Mouse (Mus musculus) hindbrain, postnatal 0 days (tissue): Measurements from ENCODE around the gene Slf2. TPM values are rescaled to one million over a fixed set of nuclear protein-coding genes. Genes with fewer than 3 reads are reported as not detected.
A peak's percentile ranks its signal among the peaks of the same experiment; 100 is the strongest.

Experiments used
- ATAC-seq: fragments of 200-750 bp; cut with Nextera tagmentation; 2 replicates; pipeline ENCODE4 v1.8.0; 2017; ENCODE audit warnings: mild to moderate bottlenecking, moderate TSS enrichment, moderate library complexity
- DNase-seq: peaks from one replicate; pipeline ENCODE4 v3.0.0-alpha.2; 2015; ENCODE audit warnings: low spot score
- H3K27ac ChIP-seq: fragments of 300-500 bp; sonication (generic); 2 replicates; pipeline ENCODE4 v1.5.1; 2014; ENCODE audit warnings: mild to moderate bottlenecking
- H3K27me3 ChIP-seq: fragments of 300-500 bp; sonication (generic); 2 replicates; pipeline ENCODE4 v1.6.1; 2014; ENCODE audit warnings: low read length, mixed read lengths; ENCODE audit not compliant: insufficient read depth
- H3K36me3 ChIP-seq: fragments of 300-500 bp; sonication (generic); 2 replicates; pipeline ENCODE4 v1.6.1; 2014; ENCODE audit warnings: low read length, mixed read lengths; ENCODE audit not compliant: insufficient read depth
- H3K4me1 ChIP-seq: fragments of 300-500 bp; sonication (generic); 2 replicates; pipeline ENCODE4 v1.6.1; 2014; ENCODE audit warnings: antibody characterized with exemption, low read length, mixed read lengths; ENCODE audit not compliant: insufficient read depth
- H3K4me2 ChIP-seq: fragments of 300-500 bp; sonication (generic); 2 replicates; pipeline ENCODE4 v1.6.1; 2014; ENCODE audit warnings: low read depth, mild to moderate bottlenecking, low read length, moderate library complexity, mixed read lengths
- H3K4me3 ChIP-seq: fragments of 300-500 bp; sonication (generic); 2 replicates; pipeline ENCODE4 v1.5.1; 2014; ENCODE audit warnings: low read length
- H3K9ac ChIP-seq: fragments of 300-500 bp; sonication (generic); replicated peaks from 2 replicates; pipeline ENCODE4 v1.6.1; 2014; ENCODE audit warnings: mild to moderate bottlenecking, low read length, moderate library complexity, mixed read lengths
- H3K9me3 ChIP-seq: fragments of 300-500 bp; sonication (generic); 2 replicates; pipeline ENCODE4 v1.6.1; 2016; ENCODE audit warnings: low read length, mixed read lengths
- CTCF ChIP-seq: IDR thresholded peaks from 2 replicates; pipeline ENCODE4 v1.5.1; 2016; ENCODE audit warnings: antibody characterized with exemption, control low read depth, low read depth
- WGBS: fragments of 180-500 bp; shearing (Covaris S2); extraction: QIAGEN DNeasy Blood & Tissue Kit; methylation state at CpG from one replicate; pipeline ENCODE4 v1.1.7; 2014; 5-methylcytosine and 5-hydroxymethylcytosine counted together
- polyA plus RNA-seq: library from polyadenylated mRNA; unstranded; fragments of >200 nt; fragmentation: Nextera tagmentation; extraction: Ambion mirVana; gene quantifications from 2 replicates; pipeline ENCODE4 v1.2.1, GENCODE M21; 2015
- total RNA-seq: library from RNA; depleted of rRNA; stranded (reverse); fragments of >200 nt; gene quantifications from 2 replicates; pipeline ENCODE4 v1.2.3, GENCODE M21; 2014

Gene Slf2
- total and polyA plus RNA-seq, 2 experiments from 2014 or later, result 18.3 to 25.0 TPM

DNA sequence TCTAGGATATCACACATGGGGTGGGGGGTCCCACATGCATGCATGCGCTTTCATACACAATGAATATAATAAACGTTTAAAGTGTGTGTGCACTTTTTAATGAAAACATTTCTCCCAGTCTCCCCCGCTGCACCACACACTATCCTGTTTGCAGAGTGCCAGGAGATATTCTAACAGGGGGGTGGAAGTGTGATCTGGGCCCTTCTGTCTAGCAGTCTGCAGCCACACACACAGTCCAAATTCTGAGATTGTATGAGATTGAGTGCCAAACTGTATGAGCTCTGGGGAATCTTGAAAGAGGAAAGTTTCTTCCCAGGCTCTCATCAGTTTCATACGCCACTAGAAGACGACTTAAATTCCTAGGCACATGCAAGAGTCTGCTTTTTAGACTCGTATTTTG, 56.9 kb downstream of the Slf2 start:
- no peaks in the 10 kb centered on the region for H3K36me3 ChIP-seq
- no peak overlapping the region for H3K4me3 ChIP-seq
- H3K9ac ChIP-seq, result no peak overlapping the region
- H3K27ac ChIP-seq, result no peak overlapping the region
- no peak overlapping the region for H3K4me2 ChIP-seq
- no peak for DNase-seq
- no peaks in the 10 kb centered on the region for H3K9me3 ChIP-seq
- TF ChIP-seq CTCF, result no peak
- WGBS, result 62% methylated on average over 6 of the region's 6 CpGs
- 0 out of 2 replicates have a peak, but pooled peaks cover 2% of the 10 kb centered on the region for H3K4me1 ChIP-seq
- ATAC-seq, result no peak
- H3K27me3 ChIP-seq, result no peaks in the 10 kb centered on the region

DNA sequence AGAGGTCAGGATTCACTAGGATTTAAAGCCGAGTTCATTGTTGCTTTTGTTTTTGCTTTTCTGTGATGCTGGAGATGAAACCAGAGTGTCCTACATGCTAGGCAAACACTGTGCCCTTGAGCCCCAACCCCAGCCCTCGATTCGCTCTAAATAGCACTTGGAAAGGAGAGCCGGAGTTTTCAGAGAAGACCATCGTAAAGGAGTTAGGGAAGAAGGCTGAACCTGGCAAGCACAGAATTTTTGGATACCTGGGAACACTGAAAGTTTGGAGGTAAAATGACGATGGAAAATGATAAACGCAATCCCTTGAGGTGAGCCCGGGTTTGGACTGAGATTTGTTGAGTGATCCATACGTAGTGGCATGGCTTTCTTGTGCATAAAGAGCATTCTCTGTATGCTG, 57.4 kb downstream of the Slf2 start:
- DNase-seq (no peak), ATAC-seq (no peak)
- peak overlapping the region; percentile 94 for H3K9ac ChIP-seq
- peak overlapping the region; percentile 82; the same call in 1 of the 2 replicates for H3K27ac ChIP-seq
- WGBS, result 32% methylated on average over 9 of the region's 9 CpGs
- no peaks in the 10 kb centered on the region for H3K36me3 ChIP-seq
- H3K9me3 ChIP-seq, result no peaks in the 10 kb centered on the region
- H3K4me2 ChIP-seq, result peak overlapping the region; percentile 93
- H3K4me3 ChIP-seq, result peak overlapping the region; percentile 84
- H3K27me3 ChIP-seq, result no peaks in the 10 kb centered on the region
- H3K4me1 ChIP-seq, result 0 out of 2 replicates have a peak, but pooled peaks cover 2% of the 10 kb centered on the region
- no peak for TF ChIP-seq CTCF

DNA sequence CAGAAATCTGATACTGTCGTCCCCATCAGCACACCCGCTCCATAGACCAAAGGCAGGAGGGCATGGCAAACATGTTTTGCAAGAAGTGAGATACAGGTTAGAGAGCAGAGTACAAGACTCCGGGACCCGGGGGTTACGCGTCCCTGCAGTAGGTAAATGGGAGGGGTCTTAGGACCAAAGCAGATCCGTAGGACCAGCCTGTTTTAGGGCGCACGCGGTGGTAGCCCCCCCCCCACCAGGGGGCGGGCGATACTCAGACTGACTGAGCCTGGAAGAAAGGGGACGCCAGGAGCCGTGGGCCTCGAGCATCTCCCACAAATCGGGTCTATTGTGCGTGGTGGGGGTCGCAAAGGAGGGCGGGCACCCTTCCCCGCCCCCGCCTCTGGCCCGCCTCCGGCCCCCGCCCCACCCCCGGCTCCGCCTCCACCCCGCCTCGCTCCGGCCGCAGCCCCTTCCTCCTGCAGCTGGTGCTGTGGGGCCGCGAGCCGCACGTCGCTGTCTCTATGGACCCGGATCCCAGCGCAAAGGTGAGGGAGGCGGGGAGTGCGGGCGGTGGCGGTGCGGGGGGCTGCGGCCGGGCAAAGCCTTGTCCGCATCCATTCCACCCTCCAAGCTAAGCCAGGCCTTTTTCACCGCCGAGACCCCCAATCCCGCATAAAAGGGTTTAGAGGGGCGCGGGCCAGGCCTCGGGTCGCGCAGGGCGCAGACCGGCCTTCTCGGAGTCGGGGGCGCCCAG, 58.0 kb downstream of the Slf2 start, which contains the start of gene Sema4g:
Sema4g (plus strand) TSS at position 271 of the 736 bp plus-strand sequence.
- peak; percentile 78 for ATAC-seq
- H3K9me3 ChIP-seq, result no peaks in the 10 kb centered on the region
- WGBS, result under 1% methylated on average over 39 of the region's 58 CpGs

DNA sequence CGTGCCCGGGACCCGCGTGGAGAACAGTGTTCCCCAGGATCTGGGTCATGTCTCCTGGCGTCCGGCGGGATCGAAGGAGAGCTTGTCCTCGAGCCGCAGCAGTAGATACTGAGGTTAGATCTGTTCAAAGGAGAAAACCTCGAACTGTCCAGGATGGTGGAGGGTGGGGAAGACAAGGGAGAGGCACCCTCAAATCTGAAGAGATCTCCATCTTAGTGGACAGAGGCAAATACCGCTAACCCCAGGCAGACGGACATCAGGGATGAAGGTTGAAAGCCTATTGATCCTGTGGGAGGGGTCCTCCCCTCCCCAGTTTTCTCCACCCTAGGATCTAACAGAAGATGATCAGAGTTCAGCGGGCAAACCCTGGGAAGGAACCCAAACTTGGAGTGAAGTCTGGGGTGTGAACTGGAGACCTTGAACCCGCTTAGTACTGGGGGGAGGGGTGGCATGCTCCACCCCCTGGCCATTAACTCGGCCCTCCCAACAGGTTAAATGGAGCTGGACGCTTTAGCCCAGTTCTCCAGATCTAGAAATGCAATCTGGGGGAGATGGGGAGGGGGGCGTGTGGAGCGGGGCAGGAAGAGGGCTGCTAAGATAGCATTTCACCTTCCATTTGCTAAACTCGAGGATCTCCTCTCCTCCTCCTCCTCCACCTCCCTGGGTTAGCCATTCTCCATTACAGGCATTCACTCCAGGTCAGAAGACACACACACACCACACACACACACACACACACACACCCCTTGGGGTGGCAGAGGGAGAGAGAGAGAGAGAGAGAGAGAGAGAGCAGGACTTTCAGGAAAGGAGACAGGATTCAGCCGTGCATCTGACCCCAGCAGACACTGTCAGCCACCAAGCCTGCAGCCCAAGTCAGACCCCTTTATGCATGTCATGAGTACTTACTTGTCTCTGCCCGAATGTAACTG, 58.9 kb downstream of the Slf2 start:
- WGBS, result 4% methylated on average over 22 of the region's 22 CpGs
- ATAC-seq, result peak; percentile 30
- Histone ChIP-seq H3K4me3 (peak overlapping the region; percentile 84), H3K4me1 (0 out of 2 replicates have a peak, but pooled peaks cover 2% of the 10 kb centered on the region), H3K9ac (peak overlapping the region; percentile 94), H3K36me3 (no peaks in the 10 kb centered on the region), H3K27me3 (no peaks in the 10 kb centered on the region), H3K27ac (peak overlapping the region; percentile 82), H3K9me3 (no peaks in the 10 kb centered on the region), H3K4me2 (peak overlapping the region; percentile 93)
- no peak for DNase-seq
- no peak for TF ChIP-seq CTCF

More for the DNA sequence above, 58.0 kb downstream of the Slf2 start, which contains the start of gene Sema4g:
- peak; percentile 56 for TF ChIP-seq CTCF
- H3K4me3 ChIP-seq, result peak within 1 kb of the TSS; percentile 84
- H3K36me3 ChIP-seq, result no peaks in the 10 kb centered on the region
- H3K9ac ChIP-seq, result peak within 1 kb of the TSS; percentile 94
- H3K4me2 ChIP-seq, result peak within 1 kb of the TSS; percentile 93
- 0 out of 2 replicates have a peak, but pooled peaks cover 2% of the 10 kb centered on the region for H3K4me1 ChIP-seq
- H3K27ac ChIP-seq, result peak within 1 kb of the TSS; percentile 82
- H3K27me3 ChIP-seq, result no peaks in the 10 kb centered on the region
- peak; percentile 79 for DNase-seq

DNA sequence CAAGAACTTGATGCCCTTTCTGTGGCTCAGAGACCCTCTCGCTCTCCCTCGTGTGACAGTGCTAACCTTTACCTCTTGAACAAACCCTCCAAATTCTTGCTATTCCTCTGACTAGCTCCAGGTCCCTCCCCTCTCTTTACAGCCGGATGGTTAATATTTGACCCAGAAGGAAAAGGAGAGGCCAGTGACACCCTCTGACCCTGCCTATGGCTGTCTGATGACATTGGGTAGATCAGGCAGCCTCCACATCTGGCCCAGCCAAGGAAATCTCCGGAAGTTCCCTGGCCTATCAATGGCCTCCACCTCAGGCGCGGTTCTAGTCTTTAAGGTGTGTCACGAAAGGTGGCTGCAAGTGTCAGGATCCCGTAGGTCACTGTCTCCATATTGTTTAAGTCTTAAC, 60.1 kb downstream of the Slf2 start:
- Histone ChIP-seq H3K27ac (no peak overlapping the region), H3K4me2 (peak overlapping the region; percentile 93), H3K9me3 (no peaks in the 10 kb centered on the region), H3K36me3 (no peaks in the 10 kb centered on the region), H3K9ac (no peak overlapping the region), H3K27me3 (no peaks in the 10 kb centered on the region), H3K4me3 (no peak overlapping the region), H3K4me1 (0 out of 2 replicates have a peak, but pooled peaks cover 2% of the 10 kb centered on the region)
- TF ChIP-seq CTCF, result no peak
- WGBS, result 76% methylated on average over 8 of the region's 8 CpGs
- ATAC-seq (no peak), DNase-seq (no peak)

DNA sequence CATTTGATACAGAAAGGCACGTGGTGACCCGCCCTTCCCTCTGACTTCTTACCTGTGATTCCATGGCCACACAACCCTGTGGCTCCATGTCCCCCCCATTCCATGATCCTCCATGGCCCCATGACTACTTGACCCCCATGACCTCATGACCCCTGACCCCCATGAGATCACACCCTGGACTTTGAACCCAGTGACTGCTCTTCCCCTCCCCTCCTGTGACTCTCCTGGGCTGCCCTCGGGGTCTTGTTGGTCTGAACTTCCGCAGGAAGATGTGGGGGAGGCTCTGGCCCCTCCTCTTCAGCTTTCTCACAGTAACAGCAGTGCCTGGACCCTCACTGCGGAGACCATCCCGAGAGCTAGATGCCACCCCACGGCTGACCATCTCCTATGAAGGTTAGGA, 61.3 kb downstream of the Slf2 start:
- WGBS, result 51% methylated on average over 7 of the region's 7 CpGs
- DNase-seq, result no peak
- Histone ChIP-seq H3K36me3 (peaks cover 6% of the 10 kb centered on the region; the same call in 1 of the 2 replicates), H3K9ac (no peak overlapping the region), H3K4me3 (no peak overlapping the region), H3K4me1 (0 out of 2 replicates have a peak, but pooled peaks cover 2% of the 10 kb centered on the region), H3K9me3 (no peaks in the 10 kb centered on the region), H3K4me2 (no peak overlapping the region), H3K27me3 (no peaks in the 10 kb centered on the region), H3K27ac (no peak overlapping the region)
- TF ChIP-seq CTCF, result no peak
- no peak for ATAC-seq
